Mouse (Mus musculus) small intestine, adult 2 months (tissue): ENCODE measurements around the gene Hdac9.

Source experiments
- CTCF ChIP-seq: fragments of 200-500 bp; IDR thresholded peaks from 2 replicates; pipeline ENCODE4 v1.5.1; 2012; ENCODE audit warnings: low read depth, mild to moderate bottlenecking, control low read depth, inconsistent platforms, low read length, moderate library complexity, mixed read lengths; ENCODE audit not compliant: insufficient replicate concordance, insufficient read length; ENCODE audit errors: extremely low read depth
- POLR2A ChIP-seq: fragments of 200-500 bp; IDR thresholded peaks from 2 replicates; pipeline ENCODE4 v1.6.1; 2012; ENCODE audit warnings: low read depth, mild to moderate bottlenecking, control low read depth, inconsistent platforms, low read length, moderate library complexity

- TF ChIP-seq CTCF (no peak), POLR2A (no peak)
These were observed 632.5 kb downstream of the Hdac9 start for GRCm38 (mm10) chr12:34284396-34284795.
